Mouse (Mus musculus) adrenal gland, adult 2 months (tissue): ENCODE measurements at regions not wholly inside any gene's neighbourhood (a gene's known extent, or its start where the extent isn't known, plus 50 kb on each side); places are given as distances from the start of the nearest gene placed in this dataset.

Source experiments
- DNase-seq: peaks from one replicate; pipeline ENCODE4 v3.0.0; 2021

DNA sequence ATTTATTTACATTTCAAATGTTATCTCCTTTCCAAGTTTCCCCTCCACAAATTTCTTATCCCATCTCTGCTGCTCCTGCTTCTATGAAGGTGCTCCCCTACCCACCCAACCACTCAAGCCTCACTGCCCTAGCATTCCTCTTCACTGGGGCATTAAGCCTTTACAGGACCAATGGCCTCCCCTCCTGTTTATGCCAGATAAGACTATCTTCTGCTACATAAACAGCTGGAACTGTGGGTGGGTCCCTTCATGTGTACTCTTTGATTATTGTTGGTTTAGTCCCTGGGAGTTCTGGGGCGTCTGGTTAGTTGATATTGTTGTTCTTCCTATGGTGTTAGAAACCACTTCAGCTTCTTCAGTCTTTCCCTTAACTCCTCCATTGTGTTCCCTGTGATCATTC is 1164.1 kb upstream of the Got2 start:
- DNase-seq = no peak

DNA sequence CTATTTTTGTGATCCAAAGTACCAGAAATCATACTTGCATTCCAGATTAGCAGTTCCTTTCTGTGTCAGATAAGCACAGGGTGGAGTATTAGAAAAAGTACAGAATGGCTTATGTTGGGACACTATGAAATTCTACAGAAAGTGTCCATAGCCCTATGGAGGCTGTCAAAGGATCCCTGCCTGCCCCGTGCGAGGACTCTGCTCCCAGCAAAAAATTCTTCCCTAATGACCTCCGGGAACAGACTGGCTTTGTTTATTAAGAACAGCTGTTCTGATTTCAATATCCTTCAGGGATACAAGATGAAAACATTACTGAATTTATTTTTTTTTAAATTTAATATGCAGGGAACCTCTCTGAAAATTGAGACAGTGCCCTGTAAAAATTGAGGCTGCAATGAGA is 1151.4 kb upstream of the Got2 start:
- DNase-seq = no peak

GRCm38 (mm10) chr8:97038854-97039253 is 1150.5 kb upstream of the Got2 start:
- no peak for DNase-seq

- no peak for DNase-seq
Measured at GRCm38 (mm10) chr8:97032188-97032587, 1143.8 kb upstream of the Got2 start.

- peak; percentile 35 for DNase-seq
Measured at GRCm38 (mm10) chr8:97015571-97015970, 1127.2 kb upstream of the Got2 start.

GRCm38 (mm10) chr8:97004131-97004530 is 1115.8 kb upstream of the Got2 start:
- peak; percentile 17 for DNase-seq

GRCm38 (mm10) chr8:96983103-96983502 is 1094.8 kb upstream of the Got2 start:
- no peak for DNase-seq
